Mouse (Mus musculus) limb, embryonic 14.5 days (tissue): ENCODE results near the gene Gm44503. TPM values are rescaled to one million over a fixed set of nuclear protein-coding genes. Genes with fewer than 3 reads are reported as not detected.

Experiments
- ATAC-seq: fragments of 200-750 bp; cut with Nextera tagmentation; 2 replicates; pipeline ENCODE4 v1.8.0; 2017; ENCODE audit warnings: low read depth, moderate number of reproducible peaks, moderate TSS enrichment; ENCODE audit not compliant: low FRiP score
- DNase-seq: peaks from one replicate; pipeline ENCODE4 v3.0.0-alpha.2; 2015; ENCODE audit warnings: low spot score
- H3K27ac ChIP-seq: fragments of 300-500 bp; sonication (generic); replicated peaks from 2 replicates; pipeline ENCODE4 v1.5.1; 2014; ENCODE audit warnings: low read depth, mild to moderate bottlenecking, low read length, moderate library complexity, mixed read lengths
- H3K27me3 ChIP-seq: fragments of 300-500 bp; sonication (generic); 2 replicates; pipeline ENCODE4 v1.6.1; 2014; ENCODE audit warnings: low read length, mixed read lengths; ENCODE audit not compliant: control insufficient read depth, insufficient read depth
- H3K36me3 ChIP-seq: fragments of 300-500 bp; sonication (generic); 2 replicates; pipeline ENCODE4 v1.6.1; 2014; ENCODE audit warnings: mild to moderate bottlenecking, low read length, moderate library complexity, mixed read lengths; ENCODE audit not compliant: control insufficient read depth, insufficient read depth
- H3K4me1 ChIP-seq: fragments of 300-500 bp; sonication (generic); 2 replicates; pipeline ENCODE4 v1.6.1; 2014; ENCODE audit warnings: antibody characterized with exemption, low read length, mixed read lengths; ENCODE audit not compliant: control insufficient read depth, insufficient read depth
- H3K4me2 ChIP-seq: fragments of 300-500 bp; sonication (generic); replicated peaks from 2 replicates; pipeline ENCODE4 v1.6.1; 2014; ENCODE audit warnings: low read depth, mild to moderate bottlenecking, low read length, moderate library complexity; ENCODE audit not compliant: severe bottlenecking
- H3K4me3 ChIP-seq: fragments of 300-500 bp; sonication (generic); replicated peaks from 2 replicates; pipeline ENCODE4 v1.5.1; 2014; ENCODE audit warnings: low read length
- H3K9ac ChIP-seq: fragments of 300-500 bp; sonication (generic); 2 replicates; pipeline ENCODE4 v1.6.1; 2014; ENCODE audit warnings: mild to moderate bottlenecking, low read depth, low read length, moderate library complexity; ENCODE audit not compliant: severe bottlenecking
- H3K9me3 ChIP-seq: fragments of 300-500 bp; sonication (generic); 2 replicates; pipeline ENCODE4 v1.6.1; 2016; ENCODE audit warnings: low read length; ENCODE audit not compliant: control insufficient read depth
- POLR2A ChIP-seq: fragments of 200-500 bp; IDR thresholded peaks from 2 replicates; pipeline ENCODE4 v1.8.0; 2012; ENCODE audit warnings: inconsistent platforms, mild to moderate bottlenecking, moderate library complexity, borderline replicate concordance; ENCODE audit not compliant: insufficient read depth, insufficient read length; ENCODE audit errors: extremely low read depth
- WGBS: fragments of 180-500 bp; shearing (Covaris S2); extraction: QIAGEN DNeasy Blood & Tissue Kit; methylation state at CpG from one replicate; pipeline ENCODE4 v1.1.7; 2014; 5-methylcytosine and 5-hydroxymethylcytosine counted together
- polyA plus RNA-seq, 2 experiments: library from polyadenylated mRNA; depleted of rRNA in 1 of 2; stranded (reverse) in 1 of 2; unstranded in 1 of 2; fragments of >200 nt; fragmentation: Nextera tagmentation in 1 of 2; extraction: Ambion mirVana in 1 of 2; gene quantifications; 2 replicates each; pipeline versions ENCODE4 v1.2.1 to v1.2.3; 2012 to 2014

Gene Gm44503
- polyA plus RNA-seq, 2 experiments, result not detected

DNA sequence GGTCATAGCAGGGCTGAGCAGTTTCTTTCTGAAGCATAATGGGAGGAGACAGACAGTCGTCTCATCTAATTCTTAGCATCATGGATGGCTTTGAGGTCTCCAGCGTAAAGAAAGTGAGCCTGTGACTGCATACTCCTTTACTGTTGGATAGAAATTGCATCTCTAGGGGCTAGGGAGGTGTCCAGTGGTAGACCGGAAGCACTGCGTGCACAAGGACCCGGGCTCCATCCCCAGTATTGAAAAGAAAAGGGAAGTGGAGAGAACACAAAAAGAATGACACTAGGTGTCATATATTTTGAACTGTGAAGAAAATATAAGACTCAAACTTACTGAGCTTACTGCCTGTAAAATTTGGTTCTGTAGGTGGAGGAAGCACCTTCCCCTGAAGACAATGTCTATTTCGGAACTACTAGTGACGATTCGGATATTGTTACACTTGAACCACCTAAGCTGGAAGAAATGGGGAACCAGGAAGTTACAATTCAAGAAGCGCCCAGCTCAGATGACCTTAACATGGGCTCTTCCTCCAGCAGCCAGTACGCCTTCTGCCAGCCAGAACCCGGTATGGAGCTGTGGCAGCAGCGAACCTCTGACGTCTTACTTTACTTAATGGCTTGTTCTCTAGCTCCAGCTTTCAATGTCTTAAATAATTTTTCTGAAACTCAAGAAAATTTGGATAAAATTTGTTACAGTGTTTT is 42.8 kb downstream of the Gm44503 start:
- Histone ChIP-seq H3K9ac (no peak overlapping the region), H3K27ac (no peak overlapping the region), H3K4me2 (no peak overlapping the region), H3K4me3 (no peak overlapping the region), H3K27me3 (no peaks in the 10 kb centered on the region), H3K36me3 (peaks cover 9% of the 10 kb centered on the region), H3K4me1 (no peaks in the 10 kb centered on the region), H3K9me3 (no peaks in the 10 kb centered on the region)
- DNase-seq (no peak), ATAC-seq (no peak)
- no peak for TF ChIP-seq POLR2A
- 85% methylated on average over 13 of the region's 13 CpGs for WGBS

DNA sequence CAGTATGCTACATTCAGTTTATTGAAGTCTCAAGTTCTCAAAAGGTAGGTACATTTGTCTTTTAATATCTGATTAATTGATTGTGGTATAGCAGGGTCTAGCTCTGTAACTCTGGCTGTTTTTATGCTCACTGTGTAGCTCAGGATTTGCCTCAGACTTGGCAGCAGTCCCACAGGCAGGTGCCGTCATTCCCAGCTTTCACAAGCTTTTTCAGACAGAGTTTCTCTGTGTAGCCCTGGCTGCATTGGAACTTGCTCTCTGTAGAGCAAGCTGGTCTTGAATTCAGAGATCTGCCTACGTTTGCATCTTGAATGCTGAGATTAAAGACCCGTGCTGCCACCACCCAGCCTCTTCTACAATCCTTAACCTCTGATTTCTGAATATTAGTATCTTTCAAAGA is 43.5 kb downstream of the Gm44503 start:
- Histone ChIP-seq H3K9ac (no peak overlapping the region), H3K27ac (no peak overlapping the region), H3K4me2 (no peak overlapping the region), H3K36me3 (peaks cover 13% of the 10 kb centered on the region), H3K9me3 (no peaks in the 10 kb centered on the region), H3K27me3 (no peaks in the 10 kb centered on the region), H3K4me1 (no peaks in the 10 kb centered on the region), H3K4me3 (no peak overlapping the region)
- no peak for TF ChIP-seq POLR2A
- DNase-seq, result no peak
- WGBS, result 57% methylated on average over 3 of the region's 3 CpGs
- no peak for ATAC-seq

DNA sequence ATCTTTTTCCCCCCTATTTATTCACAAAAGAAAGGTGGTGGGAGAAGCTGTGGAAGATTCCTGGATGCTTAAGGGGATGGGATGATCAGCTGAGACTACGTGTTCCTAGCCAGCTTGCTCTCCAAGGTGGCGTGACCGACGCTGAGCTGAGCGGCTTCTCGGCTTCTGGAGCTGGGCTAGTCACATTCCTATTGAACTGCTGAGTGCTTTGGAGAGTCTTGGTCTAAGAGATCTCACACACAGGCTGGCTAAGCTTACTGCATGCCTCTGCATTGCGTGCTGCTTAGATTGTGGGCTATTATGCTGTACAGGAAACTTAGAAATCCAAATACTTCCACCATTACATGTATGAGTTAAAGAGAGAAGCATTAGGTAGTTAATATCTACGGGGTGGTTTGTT is 45.4 kb downstream of the Gm44503 start:
- Histone ChIP-seq H3K27ac (no peak overlapping the region), H3K9ac (no peak overlapping the region), H3K36me3 (peaks cover 13% of the 10 kb centered on the region), H3K4me3 (no peak overlapping the region), H3K4me1 (no peaks in the 10 kb centered on the region), H3K4me2 (no peak overlapping the region), H3K9me3 (no peaks in the 10 kb centered on the region), H3K27me3 (no peaks in the 10 kb centered on the region)
- DNase-seq, result no peak
- ATAC-seq, result no peak
- no peak for TF ChIP-seq POLR2A
- WGBS, result 77% methylated on average over 8 of the region's 8 CpGs

DNA sequence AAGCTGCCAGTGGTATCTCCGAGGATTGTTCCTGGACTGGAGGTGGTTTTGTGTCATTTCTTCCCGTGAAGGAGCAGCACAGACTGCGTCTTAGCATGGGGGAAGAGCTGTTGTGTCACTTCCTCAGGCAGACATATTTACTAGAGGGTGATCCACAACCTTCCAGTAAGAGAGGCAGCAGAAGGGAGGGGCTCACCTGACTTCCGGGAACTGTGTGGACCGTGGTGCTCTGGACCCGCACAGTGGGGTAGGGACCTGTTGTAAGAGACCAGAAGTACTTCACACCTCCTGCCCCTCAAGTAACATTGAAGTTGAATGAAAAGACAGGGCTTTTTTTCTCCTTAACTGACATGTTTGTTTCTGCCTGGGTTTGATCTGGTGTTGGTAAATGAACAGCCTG is 46.5 kb downstream of the Gm44503 start:
- DNase-seq (no peak), ATAC-seq (no peak)
- no peak for TF ChIP-seq POLR2A
- H3K9ac ChIP-seq, result no peak overlapping the region
- H3K27ac ChIP-seq, result no peak overlapping the region
- H3K4me3 ChIP-seq, result no peak overlapping the region
- H3K4me1 ChIP-seq, result no peaks in the 10 kb centered on the region
- H3K4me2 ChIP-seq, result no peak overlapping the region
- no peaks in the 10 kb centered on the region for H3K27me3 ChIP-seq
- WGBS, result 89% methylated on average over 6 of the region's 6 CpGs
- H3K36me3 ChIP-seq, result peaks cover 17% of the 10 kb centered on the region
- no peaks in the 10 kb centered on the region for H3K9me3 ChIP-seq

DNA sequence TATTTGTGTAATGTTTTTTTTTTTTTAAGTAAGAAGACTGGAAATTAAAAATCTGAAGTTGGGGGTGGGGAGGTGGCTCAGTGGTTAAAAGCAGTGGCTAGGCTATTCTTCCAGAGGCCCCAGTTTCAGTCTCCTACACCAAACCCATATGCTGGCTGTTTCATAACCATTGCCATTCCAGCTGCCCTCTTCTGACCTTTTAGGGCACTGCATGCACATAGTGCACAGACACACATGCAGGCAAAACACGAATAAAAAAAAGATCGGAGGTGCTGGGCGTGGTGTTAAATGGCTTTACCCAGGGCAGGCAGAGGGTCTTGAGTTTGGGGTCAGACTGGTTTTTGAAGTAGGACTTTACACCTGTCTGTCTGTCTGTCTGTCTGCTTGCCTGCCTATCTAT is 47.5 kb downstream of the Gm44503 start:
- Histone ChIP-seq H3K27ac (no peak overlapping the region), H3K4me1 (no peaks in the 10 kb centered on the region), H3K27me3 (no peaks in the 10 kb centered on the region), H3K9ac (no peak overlapping the region), H3K36me3 (peaks cover 26% of the 10 kb centered on the region), H3K4me2 (no peak overlapping the region), H3K4me3 (no peak overlapping the region), H3K9me3 (no peaks in the 10 kb centered on the region)
- no peak for TF ChIP-seq POLR2A
- ATAC-seq (no peak), DNase-seq (no peak)
- WGBS, result 96% methylated on average over 3 of the region's 3 CpGs

DNA sequence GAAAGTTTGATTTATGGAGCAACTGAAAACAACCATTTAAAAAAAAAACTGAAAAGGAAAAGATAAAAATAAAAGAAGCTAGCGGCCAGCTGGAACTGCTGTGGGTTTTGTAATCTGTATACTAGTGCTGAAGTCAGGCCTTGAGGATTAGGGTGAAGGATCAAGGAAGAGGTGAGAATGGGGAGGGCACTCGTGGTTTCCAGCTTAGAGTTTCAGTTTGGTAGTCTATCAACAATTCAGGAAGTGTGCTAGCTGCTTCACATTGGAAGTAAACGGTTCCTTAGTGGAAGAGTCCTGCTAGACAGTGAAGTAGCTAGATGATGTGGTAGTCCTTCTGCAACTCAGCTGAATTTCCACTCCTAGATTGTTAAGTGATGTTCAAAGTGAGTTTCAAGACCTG is 49.7 kb downstream of the Gm44503 start:
- Histone ChIP-seq H3K27ac (no peak overlapping the region), H3K4me1 (no peaks in the 10 kb centered on the region), H3K27me3 (no peaks in the 10 kb centered on the region), H3K9ac (no peak overlapping the region), H3K9me3 (no peaks in the 10 kb centered on the region), H3K4me3 (no peak overlapping the region), H3K36me3 (peaks cover 38% of the 10 kb centered on the region), H3K4me2 (no peak overlapping the region)
- ATAC-seq (no peak), DNase-seq (no peak)
- TF ChIP-seq POLR2A, result no peak
- 70% methylated on average over 3 of the region's 3 CpGs for WGBS
